Mouse (Mus musculus) brown adipose tissue, adult 24 weeks (tissue): ENCODE measurements around the gene Ing3. TPM values are rescaled to one million over a fixed set of nuclear protein-coding genes. Genes with fewer than 3 reads are reported as not detected.

ENCODE experiments used
- H3K27ac ChIP-seq: fragments of 200-500 bp; replicated peaks from 2 replicates; pipeline ENCODE4 v1.5.1; 2012; ENCODE audit warnings: low read depth, mild to moderate bottlenecking, low read length
- H3K4me1 ChIP-seq: fragments of 200-500 bp; 2 replicates; pipeline ENCODE4 v1.6.1; 2012; ENCODE audit warnings: low read length, mixed read lengths; ENCODE audit not compliant: control insufficient read depth, insufficient read depth, insufficient read length
- H3K4me3 ChIP-seq: fragments of 200-500 bp; 2 replicates; pipeline ENCODE4 v1.5.1; 2012; ENCODE audit warnings: low read depth, mild to moderate bottlenecking, low read length, moderate library complexity; ENCODE audit not compliant: insufficient read depth
- polyA plus RNA-seq: library from polyadenylated mRNA; stranded (reverse); fragments of >200 nt; gene quantifications from 2 replicates; pipeline ENCODE4 v1.2.4, GENCODE M21; 2012; ENCODE audit not compliant: missing spikeins, insufficient read depth, insufficient read length

Ing3 gene
- polyA plus RNA-seq, 1 experiment: 13.6 TPM

- Histone ChIP-seq H3K27ac (peak within 1 kb of the TSS; percentile 91), H3K4me1 (peaks cover 7% of the 10 kb centered on the region), H3K4me3 (peak within 1 kb of the TSS; percentile 84)
These were observed 36.6 kb downstream of the Ing3 start, which contains the start of gene Cped1 for GRCm38 (mm10) chr6:21985732-21986540. TSS of gene Cped1 (plus strand) at chr6:21985916.

DNA sequence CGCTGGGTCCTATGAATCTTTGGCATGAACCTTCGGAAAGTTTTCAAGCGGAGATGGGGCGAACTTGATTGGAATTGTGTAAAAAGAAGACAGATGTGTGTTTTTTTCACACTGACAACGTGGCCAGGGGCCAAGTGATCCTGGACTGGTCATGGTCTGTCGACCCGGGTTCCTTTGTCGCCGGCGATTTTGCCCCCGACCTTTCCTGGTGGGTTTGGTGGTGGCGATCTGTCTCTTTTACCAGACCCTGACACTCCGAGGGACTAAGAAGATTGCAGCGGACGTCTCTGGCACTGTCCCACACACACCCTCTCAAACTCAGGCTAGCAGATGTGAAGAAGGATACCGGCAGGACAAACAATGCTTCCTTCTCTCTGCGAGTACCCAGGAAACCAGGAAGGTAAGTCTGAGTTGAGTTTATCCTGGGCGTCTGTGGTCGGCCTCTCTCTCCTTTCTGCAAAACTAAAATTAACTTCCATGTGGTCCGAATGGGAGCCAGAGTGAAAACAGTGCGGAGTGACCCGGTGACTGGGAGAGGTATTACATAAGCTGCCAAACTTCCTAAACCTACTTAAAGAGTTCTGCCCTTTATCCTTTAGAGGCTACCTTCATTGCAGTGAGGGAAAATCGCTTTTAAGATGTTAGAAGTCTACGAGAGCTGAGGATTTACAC, 37.4 kb downstream of the Ing3 start:
- H3K4me1 ChIP-seq: peaks cover 7% of the 10 kb centered on the region

GRCm38 (mm10) chr6:21987554-21987953, 38.2 kb downstream of the Ing3 start:
- Histone ChIP-seq H3K4me1 (peaks cover 7% of the 10 kb centered on the region), H3K4me3 (peak overlapping the region; percentile 49), H3K27ac (peak overlapping the region; percentile 70)

More for the DNA sequence above, 37.4 kb downstream of the Ing3 start:
- Histone ChIP-seq H3K4me3 (peak overlapping the region; percentile 84), H3K27ac (peak overlapping the region; percentile 91)

- Histone ChIP-seq H3K4me3 (peak overlapping the region; percentile 42), H3K27ac (peak overlapping the region; percentile 2; the same call in 1 of the 2 replicates), H3K4me1 (peaks cover 7% of the 10 kb centered on the region)
These were observed 38.9 kb downstream of the Ing3 start for GRCm38 (mm10) chr6:21988296-21988695.

DNA sequence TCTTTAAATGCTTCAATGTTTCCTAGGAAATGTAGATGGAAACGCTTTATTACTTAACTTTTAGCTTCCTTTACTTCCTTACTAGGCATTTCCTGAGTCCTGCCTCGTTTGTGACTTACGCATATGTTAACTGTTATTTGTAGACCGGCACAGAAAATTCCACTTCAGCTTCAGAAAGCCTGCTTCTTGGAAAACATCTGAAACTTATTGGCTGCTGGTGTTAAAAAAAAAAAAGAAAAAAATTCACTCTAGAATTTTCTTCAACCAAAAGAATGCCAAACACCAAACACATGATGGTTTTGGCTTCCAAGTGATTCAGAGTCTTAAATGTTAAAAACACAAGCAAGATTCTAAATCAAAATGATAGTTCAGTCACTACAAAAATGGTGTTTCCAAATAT, 39.7 kb downstream of the Ing3 start:
- Histone ChIP-seq H3K4me1 (peaks cover 7% of the 10 kb centered on the region), H3K27ac (0 out of 2 replicates have a peak overlapping the region, but pooled peaks have one; percentile 2), H3K4me3 (no peak overlapping the region)

DNA sequence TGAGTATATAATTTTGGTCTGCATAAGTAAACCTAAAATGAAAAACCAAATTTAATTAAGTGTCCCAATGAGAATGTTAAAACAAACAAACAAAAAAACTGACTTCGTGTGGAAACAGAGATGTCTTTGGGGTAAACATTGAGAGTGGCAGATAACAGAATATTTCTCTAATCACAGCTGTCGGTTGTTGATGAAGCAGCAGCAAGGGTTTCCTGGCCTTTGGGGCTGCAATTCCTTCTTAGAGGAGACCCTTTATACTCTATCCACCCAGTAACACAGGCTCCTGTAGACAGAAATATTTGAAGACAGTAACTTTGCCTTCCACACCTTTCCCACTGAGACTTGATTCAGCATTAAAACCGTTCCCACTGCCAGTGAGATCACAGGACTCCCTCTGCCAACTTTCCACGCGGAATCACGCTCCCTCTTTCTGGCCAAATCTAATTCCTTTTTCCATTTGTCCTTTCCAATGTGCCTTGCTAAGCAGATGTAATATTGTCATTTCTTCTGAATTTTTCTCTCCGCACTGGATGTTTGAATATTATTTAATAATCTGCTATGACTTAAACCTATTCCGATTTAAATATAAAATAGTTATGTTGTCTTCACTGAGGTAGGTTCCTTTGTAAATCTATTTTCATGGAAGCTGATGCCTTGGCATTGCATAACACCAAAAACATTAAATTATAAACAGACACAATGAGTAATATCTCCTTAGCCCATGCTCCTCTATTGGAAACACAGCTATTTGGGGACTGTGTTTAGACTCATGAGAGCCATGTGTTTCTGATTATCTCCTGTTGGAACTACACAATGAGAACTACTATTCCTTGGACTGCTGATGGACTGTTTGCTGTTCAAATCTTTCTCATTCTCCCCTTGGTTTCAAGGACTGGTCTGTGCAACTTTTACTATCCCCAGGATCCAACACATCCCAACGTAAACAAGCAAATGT, 41.1 kb downstream of the Ing3 start:
- H3K4me1 ChIP-seq: peaks cover 7% of the 10 kb centered on the region
- no peak overlapping the region for H3K4me3 ChIP-seq
- H3K27ac ChIP-seq: peak overlapping the region; percentile 74

DNA sequence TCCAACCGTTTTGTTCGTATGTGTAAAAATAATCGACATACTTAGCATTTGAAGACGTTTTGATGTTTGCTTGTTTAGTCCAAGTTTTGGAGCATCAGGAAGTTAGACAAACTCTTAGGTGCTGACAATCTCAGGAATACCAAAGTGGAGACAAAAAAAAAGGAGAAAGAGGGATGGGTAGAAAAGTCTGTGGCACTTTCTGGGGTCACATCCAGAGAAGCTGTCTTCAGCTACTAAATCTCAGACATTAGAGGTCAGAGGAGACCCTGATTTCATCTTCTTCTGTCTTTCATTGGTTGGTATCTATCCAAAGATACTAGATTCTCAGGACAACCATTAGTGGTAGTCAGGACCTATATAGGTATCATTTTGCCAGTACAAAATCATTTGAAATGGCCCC, 41.8 kb downstream of the Ing3 start:
- Histone ChIP-seq H3K4me3 (no peak overlapping the region), H3K4me1 (peaks cover 7% of the 10 kb centered on the region), H3K27ac (peak overlapping the region; percentile 5; the same call in 1 of the 2 replicates)

DNA sequence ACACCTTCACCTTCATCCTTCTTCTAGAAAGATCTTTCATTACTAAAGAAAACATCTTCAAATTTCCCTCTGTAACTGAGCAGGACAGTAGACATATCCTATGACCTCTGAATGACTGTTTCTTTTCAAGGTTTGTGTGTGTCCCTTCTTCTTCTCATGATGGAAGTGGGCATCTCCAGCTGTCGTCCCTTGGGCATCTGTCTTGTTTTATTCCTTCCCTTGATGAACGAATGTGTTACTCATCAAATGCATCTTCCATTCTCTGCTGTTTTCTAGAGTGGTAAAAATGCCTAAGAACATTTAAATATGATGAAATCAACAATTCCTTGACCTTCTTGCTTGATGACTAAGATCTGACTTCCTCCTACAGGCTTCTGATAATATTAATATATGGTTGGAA, 43.7 kb downstream of the Ing3 start:
- Histone ChIP-seq H3K4me3 (no peak overlapping the region), H3K4me1 (peaks cover 16% of the 10 kb centered on the region), H3K27ac (no peak overlapping the region)

GRCm38 (mm10) chr6:21998131-21998530, 48.8 kb downstream of the Ing3 start:
- H3K4me3 ChIP-seq: no peak overlapping the region
- H3K27ac ChIP-seq: peak overlapping the region; percentile 91
- H3K4me1 ChIP-seq: peaks cover 33% of the 10 kb centered on the region

DNA sequence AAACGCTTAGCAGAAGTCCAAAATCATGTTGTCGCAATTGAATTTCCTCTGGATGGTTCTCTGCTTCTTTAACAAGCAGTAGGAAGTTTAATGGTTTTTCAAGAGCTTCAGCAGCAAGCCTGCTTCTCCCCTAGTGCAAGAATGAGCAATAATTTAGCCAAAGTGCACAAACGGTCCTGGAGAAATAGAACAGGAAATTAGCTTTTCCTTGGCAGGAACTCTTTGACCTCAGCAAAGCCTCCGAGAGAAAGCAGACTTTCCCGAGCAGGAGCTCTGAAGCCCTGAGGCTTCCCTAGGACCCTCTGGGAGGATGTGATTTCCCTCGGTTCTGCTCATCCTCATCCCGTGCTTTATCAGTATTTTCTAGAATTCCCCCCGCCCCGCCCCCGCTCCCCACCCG, 49.7 kb downstream of the Ing3 start:
- Histone ChIP-seq H3K4me3 (no peak overlapping the region), H3K4me1 (peaks cover 36% of the 10 kb centered on the region), H3K27ac (peak overlapping the region; percentile 91)

- peak overlapping the region; percentile 57 for H3K27ac ChIP-seq
These were observed 50.7 kb downstream of the Ing3 start for GRCm38 (mm10) chr6:22000086-22000485.

DNA sequence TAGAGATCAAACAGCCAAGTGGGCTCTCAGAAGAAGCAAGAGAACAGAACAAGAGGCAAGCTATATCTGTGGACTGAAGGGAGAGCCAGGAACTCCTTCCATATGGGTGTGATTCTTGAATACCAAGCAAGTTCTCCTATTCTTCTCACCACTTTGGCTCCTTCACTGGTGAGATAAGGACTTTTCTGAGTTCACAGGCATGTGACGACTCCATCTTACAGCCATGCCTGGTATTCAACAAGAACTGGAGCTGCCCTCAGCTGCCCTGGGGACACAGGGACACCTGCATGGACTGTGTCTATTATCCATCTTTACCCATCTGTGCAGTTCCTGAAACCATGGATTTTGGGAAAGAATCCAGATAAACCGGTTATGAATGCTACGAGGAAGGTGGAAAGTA, 51.5 kb downstream of the Ing3 start:
- Histone ChIP-seq H3K4me1 (peaks cover 37% of the 10 kb centered on the region), H3K27ac (peak overlapping the region; percentile 41), H3K4me3 (no peak overlapping the region)

More at GRCm38 (mm10) chr6:22000086-22000485, 50.7 kb downstream of the Ing3 start:
- Histone ChIP-seq H3K4me1 (peaks cover 37% of the 10 kb centered on the region), H3K4me3 (no peak overlapping the region)

DNA sequence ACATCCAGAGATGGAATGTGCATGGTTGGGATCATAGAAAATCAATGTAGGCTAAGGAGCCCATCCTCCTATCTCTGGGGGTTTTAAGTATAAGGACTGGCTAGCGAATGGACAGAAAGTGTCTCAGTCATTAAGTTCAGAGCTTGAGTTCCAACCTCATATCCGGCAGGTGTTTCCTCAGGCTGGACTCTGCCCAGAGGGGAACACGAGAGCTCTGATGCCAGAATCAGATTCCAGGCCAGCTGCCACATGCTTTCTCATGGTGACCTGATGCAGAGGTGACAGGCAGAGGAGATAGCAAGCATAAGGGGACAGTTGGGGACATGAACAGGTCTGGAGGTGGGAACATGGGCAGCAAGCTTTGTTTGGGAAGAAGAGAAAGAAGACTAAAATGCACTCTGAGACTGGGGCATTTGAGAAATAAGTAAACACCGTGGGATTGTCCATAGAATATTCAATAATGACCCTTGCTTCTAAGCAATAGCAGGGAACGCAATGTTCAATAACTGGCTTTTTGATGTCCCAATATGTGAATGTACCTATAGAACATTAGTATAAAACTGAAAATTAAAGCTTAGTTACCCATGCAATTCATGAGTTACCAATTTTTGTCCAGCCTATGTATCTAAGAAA, 52.0 kb downstream of the Ing3 start:
- H3K4me3 ChIP-seq: no peak overlapping the region
- peaks cover 37% of the 10 kb centered on the region for H3K4me1 ChIP-seq
- peak overlapping the region; percentile 41 for H3K27ac ChIP-seq

- H3K27ac ChIP-seq: peak overlapping the region; percentile 18; the same call in 1 of the 2 replicates
- peak overlapping the region; percentile 21 for H3K4me3 ChIP-seq
These were observed 53.3 kb downstream of the Ing3 start for GRCm38 (mm10) chr6:22002521-22003199.

More at GRCm38 (mm10) chr6:22002521-22003199, 53.3 kb downstream of the Ing3 start:
- H3K4me1 ChIP-seq: peaks cover 32% of the 10 kb centered on the region
